Mouse (Mus musculus): ENCODE data around the gene Amer2. TPM values are rescaled to one million over a fixed set of nuclear protein-coding genes. Genes with fewer than 3 reads are reported as not detected.
"Not testable (repeated sequence)": the region's sequence is repeated elsewhere in the genome, so short reads cannot be mapped to it uniquely, and the experiment has no call there.

Amer2 gene
- 1 to 10 TPM; 3.0 to 3.3 TPM for total RNA-seq (2021)
- long read RNA-seq, experiment 1, full-length matches to known transcripts: 5 of 10 reads
- long read RNA-seq, experiment 1, partial matches to known transcripts: 5 of 10 reads
- long read RNA-seq, experiment 1, other reads (novel, unspliced or antisense): 0 of 10 reads
- long read RNA-seq, experiment 2, full-length matches to known transcripts: 5 of 13 reads
- long read RNA-seq, experiment 2, partial matches to known transcripts: 8 of 13 reads
- long read RNA-seq, experiment 2, other reads (novel, unspliced or antisense): 0 of 13 reads

DNA sequence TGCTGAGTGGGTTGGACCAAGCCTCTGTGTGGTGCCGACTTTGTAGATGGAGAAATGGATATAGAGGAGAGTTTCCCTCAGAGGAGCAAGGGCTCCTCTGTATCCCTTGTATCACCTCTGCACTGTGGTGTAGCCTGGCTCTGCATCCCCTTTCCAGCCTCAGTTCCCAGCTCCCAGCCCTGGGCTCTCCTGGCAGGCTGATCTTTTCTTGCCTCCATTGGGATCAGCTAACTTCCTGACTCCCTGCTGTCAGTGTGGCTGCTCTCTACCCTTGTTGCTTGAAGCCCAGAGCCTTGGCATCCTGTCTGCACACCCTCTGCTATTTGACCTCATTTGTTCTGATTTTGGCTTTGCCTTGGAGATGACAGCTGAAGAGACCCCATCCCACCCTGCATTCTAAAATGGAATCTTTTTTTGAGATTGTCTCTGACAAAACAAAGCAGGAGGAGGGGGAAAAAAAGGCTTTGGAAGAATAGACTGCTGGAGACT, at the start of gene Amer2:
Amer2 (plus strand) TSS at position 439 of the 489 bp plus-strand sequence.
- no peak for DNase-seq (ENCODE audit: low spot score in 2 of 2)

DNA sequence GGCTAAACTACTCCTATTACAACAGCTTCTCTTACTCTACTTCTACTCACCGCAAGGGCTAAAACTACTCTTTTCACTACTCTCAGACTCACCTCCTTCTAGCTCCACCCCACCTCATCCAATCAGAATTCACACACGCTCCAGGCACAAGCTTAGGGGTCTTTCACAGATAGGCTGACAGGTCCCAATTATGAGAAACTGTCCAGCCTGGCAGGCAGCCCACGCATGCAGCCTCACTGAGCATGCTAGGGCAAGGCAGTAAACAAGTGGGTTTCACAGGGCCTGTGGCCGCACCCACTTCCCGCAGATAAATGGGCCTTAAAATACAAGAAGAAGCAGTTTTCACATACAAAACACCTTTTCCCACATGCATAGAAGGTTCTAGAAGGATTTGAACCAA, 33.1 kb upstream of the Amer2 start:
- DNase-seq (ENCODE audit: low spot score in 2 of 2): not testable (repeated sequence)

DNA sequence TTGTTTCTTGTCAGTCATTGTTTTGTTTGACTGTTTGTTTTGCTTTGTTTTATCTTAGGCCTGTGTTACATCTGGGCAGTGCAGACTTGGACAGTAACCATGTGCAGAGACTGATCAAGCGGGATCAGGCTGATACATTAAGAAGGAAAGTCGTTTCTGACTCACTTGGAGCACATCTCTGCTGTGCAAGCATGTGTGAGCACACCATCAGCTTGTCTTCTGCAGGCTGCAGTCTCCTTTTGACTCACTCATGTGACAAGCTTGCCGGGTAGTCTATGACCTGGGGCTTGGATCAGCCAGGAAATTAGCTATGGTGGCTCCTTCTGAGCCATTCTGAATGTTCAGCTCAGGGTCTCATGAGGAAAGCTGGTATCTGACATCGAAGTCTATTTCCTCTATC, 32.5 kb upstream of the Amer2 start:
- DNase-seq (ENCODE audit: low spot score in 2 of 2): no peak

DNA sequence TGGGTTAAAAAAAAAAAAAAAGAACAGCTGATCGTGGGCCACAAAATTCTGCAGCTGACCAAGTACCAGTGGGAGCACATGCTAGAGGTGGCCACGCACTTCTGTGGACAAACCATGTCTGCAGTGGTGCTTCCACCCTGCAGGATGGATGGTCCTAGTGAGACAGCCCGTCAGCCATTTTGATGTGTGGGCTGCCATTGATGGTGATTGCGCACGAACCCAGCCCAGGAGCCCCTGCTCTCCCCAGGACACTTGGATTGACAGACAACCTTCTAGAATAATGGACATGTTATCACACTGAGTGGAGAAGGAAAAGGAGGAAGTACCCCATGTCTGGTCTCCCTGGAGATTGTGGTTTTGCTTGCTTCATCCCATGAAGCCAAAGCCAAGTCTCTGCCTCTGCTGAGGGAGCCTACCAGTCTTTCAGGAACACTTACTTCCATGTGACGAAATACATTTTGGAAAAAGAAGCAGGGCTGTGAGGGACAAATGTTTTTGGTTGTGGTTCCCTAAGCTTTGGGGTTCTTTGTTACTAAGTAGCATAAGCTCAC, 27.7 kb upstream of the Amer2 start:
- DNase-seq (ENCODE audit: low spot score in 2 of 2): no peak

DNA sequence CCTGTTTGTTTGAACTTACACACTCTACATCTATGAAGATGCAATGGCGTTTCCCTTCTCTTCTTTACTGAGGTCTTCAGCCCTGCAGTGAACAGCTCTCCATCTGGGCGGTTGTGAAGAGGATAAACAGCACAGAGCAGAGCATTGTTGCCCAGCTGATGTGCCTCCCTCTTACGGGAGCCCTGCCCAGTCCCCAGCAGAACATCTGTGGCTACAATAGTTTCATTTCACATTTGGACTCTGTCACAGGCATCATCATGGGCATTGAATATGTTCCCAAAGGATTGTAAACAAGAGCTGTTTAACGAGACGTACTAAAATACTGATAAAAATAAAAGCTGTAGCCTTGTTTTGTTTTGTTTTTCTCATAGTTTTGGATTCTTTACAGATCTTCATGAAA, 14.7 kb upstream of the Amer2 start:
- DNase-seq (ENCODE audit: low spot score in 2 of 2): no peak

DNA sequence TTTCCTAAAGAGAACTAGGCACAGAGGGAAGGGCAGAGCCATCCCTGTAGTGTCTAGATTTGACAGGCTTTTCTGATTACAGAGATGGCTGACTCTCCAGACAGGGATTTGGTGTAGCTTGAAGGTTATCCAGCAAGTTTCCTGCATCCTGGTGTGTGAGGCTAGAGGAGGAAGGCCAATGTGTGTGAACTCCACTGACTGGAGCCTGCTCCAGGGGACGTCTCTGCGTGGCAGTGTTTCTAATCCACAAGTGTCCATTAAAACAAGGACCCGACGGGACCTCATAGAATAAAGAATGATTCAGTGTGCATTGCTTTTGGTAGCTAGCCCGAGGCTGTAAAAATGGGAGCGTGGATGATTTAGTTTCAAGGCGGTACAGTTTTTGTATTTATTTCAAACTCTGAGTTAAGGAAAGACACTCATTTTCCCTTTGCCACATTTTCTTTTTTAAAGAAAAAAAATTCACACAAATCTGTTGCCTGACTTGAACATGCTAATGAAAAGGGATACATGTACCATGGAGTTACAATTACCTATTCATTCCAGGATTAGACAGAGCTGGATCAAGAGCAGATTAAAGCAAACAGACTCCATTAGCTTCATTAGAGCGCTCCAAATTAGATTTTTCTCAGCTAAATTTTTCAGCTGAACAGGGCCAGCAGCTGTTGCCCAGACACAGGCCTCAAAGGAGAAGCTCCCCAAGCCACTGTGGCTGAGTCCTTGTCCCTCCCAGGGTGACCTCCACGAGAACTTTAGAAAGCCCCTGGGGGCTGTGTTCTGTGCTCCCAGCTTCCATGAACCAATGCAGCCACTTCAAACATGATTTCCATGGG, 11.5 kb upstream of the Amer2 start:
- no peak for DNase-seq (ENCODE audit: low spot score in 2 of 2)

DNA sequence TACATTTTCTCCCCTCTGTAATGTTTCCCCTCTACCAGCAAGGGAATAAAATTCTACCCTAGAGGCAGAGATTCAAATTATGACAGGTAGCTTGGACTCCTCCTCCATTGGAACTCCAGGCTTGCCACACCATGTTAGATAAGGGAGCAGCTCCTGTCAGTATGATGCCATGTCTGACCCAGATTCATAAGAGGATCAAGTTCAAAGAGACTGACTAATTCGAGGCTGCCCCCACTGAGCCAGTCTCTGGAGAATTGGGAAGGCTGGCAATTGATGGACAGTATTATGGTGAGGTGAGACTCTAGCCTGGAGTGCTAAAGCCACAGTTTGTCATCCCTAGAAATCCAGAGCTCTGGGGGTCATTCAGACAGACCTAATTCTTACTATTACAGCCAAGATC, 6.3 kb upstream of the Amer2 start:
- DNase-seq (ENCODE audit: low spot score in 2 of 2): no peak

DNA sequence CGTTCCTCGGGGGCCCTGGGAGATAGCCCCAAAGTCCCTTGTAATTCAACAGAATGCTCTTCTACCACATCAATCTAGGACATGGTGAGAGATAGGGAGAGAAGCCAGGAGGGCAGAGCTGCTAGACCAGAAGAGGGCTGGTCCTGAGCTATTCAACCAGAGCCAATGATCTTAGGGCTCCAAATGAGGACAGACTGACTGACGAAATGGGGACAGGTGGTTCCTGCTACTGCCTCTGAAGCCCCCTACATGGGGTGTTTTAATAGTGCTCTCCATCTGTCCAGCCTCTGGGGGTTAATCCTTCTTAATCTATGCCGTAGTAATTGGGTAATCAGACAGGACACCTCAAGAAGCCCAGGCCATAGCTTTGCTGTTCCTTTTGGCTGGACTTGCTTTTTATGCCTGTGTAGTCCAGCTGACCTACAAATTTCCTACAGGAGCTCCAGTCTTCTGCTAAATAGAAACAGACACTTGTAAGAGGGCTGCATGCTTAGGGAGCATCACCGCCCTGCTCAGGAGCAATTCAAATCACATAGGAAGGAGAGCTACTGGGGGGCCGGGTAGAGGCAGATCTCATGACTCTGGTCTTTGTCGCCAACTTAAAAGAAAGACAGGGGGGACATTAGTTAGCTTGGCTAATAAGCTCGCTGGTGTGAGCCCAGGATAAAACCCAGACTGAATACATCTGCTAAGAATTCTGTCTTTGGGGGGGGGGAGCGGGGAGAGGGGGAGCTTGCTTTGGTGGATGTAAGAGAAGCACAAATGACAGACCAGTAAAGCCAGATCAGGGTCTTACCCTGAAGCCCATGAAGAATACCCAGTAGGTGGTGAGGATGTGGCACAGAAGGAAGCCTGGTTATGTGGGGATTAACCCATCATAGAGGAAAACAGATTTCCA, 4.0 kb upstream of the Amer2 start:
- no peak for DNase-seq (ENCODE audit: low spot score in 2 of 2)

DNA sequence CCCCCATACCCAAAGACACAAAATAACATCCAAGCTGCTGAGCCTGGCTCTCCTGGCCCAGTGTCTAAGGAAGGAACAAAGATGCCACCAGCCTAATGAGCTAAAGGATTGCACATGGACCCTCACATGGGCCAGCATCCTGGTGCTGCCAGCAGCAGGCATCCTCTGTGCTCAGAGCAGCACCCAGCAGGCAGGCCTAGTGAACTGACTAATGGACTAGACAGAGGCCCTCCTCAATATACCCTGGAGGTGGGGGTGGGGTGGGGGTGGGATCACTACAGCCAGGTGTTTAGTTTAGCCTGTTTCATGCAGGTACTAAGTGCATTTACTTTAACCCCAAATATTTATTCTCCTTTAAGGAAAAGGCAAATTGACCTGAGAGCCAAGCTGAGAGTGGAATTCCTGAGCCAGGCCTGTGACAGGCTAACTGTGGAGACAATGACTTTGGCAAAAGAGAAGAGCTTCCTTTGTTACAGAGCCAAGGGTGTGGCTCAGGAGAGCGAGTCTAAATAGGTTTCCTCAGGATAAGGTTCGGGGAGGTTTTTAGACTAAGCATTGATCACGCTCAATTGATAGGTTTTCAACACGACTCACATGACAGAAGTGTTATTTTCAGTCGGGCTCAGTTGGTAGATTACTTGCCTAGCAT, 3.3 kb upstream of the Amer2 start:
- DNase-seq (ENCODE audit: low spot score in 2 of 2): no peak

DNA sequence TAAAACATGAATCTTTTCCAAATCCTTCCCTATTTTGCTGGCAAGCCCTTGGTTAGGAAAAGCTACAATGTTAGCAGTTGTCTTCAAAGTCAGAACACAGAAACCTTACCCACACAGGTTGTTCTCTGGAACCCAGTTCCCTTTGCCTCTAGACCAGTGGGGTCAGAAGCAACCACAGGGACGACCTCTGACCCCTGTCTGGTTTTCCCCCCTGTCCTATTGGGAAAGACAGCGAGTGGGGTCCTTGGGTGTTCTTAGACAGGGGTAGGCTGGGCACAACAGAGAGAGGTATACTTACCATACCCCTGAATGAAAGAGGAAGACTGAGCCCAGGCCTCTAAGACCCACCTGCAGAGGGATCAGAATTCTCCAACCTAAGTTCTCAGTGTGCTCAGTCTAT, 4.0 kb downstream of the Amer2 start:
- DNase-seq (ENCODE audit: low spot score in 2 of 2): no peak

DNA sequence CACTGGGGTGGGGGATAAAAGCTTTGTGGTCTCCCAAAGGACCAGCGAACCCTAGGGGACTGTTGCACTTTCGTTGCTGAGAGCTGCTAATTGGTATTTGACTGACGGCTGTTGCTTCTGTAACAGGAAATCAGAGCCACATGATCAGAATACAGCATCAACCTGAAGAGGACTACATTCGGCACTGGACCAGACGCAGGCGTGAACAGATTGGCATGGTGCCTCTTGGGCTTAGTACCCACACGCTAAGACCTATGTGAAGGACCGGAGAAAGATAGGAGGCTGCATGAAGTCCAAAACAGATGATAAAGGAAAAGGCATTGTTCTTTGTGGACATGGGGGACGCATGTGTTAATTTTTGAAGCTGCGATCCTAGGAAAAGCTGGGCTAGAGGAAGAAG, 4.5 kb downstream of the Amer2 start:
- no peak for DNase-seq (ENCODE audit: low spot score in 2 of 2)

DNA sequence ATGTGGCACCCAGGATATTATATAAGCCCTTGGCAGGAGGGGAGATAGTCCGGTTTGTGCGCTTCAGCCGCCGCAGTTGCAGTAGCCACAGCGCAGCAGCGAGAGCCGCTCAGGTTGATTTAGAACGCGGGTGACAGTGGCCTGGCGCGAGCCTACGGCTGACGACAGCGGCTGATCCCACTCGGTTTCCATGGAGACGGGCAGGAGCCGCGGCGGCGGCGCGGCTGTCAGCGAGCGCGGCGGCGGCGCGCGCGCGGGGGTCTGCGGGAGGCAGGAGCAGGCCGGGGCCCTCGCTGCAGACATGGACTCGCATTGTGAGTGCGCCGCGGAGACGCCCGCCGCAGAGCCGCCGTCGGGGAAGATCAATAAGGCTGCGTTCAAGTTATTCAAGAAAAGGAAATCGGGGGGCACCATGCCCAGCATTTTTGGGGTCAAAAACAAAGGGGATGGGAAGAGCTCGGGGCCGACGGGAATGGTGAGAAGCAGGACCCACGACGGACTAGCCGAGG, 5.1 kb downstream of the Amer2 start:
- DNase-seq (ENCODE audit: low spot score in 2 of 2): peak; percentile 62 to 66

DNA sequence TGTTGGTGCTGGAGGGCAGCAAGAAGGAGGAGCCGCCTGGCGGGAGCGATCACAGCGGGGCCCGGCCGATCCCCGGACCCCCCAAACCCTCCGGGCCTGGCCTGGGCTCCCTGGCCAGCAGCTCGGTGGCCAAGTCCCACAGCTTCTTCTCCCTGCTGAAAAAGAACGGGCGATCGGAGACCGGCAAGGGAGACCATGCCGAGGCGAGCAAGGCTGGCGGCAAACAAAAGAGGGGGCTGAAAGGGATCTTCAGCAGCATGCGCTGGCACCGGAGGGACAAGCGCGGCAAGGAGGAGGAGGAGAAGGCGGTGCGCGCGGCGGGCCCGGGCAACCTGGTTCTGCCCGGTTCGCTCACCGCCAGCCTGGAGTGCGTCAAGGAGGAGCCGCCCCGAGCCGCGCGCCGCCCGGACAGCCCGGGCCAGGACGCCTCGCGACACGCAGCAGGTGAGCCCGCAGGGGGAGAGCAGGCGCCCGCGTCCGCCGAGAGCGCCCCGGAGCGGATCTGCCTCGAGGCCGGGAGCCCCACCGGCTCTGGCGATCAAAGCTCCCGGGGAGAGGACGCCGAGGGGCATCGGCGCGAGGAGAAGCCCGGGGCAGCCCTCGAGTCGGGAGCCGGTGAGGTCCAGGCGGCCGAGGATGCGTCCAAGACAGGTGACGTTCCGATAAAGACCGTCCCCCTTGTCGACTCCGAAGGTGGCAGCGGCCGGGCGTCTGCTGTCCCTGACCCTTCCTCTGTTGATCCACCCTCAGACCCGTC, 5.7 kb downstream of the Amer2 start:
- DNase-seq (ENCODE audit: low spot score in 2 of 2): peak; percentile 42 to 49

DNA sequence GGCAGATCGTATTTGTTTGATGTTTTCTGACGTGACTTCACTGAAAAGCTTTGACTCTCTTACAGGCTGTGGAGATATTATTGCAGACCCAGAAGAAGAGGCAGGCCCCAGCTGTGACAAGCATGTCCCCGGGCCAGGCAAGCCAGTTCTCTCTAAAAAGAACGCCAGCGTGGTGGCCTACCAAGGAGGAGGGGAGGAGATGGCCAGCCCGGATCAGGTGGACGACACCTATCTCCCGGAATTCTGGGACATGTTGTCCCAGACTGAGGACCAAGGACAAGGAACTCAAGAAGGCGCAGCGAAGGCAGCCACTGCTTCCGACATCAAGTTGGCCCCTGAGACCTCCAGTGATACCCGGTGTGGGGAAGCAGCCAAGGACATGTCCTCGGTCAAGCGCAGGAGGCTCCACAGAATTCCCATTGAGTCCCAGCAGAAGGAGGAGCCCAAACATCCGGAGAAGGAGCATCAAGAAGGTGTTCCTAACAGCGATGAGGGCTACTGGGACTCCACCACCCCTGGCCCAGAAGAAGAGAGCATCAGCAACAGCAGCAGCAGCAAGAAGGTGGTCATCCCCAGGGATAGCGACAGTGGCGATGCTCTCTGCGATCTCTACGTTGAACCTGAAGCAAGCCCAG, 6.4 kb downstream of the Amer2 start:
- DNase-seq (ENCODE audit: low spot score in 2 of 2): no peak

DNA sequence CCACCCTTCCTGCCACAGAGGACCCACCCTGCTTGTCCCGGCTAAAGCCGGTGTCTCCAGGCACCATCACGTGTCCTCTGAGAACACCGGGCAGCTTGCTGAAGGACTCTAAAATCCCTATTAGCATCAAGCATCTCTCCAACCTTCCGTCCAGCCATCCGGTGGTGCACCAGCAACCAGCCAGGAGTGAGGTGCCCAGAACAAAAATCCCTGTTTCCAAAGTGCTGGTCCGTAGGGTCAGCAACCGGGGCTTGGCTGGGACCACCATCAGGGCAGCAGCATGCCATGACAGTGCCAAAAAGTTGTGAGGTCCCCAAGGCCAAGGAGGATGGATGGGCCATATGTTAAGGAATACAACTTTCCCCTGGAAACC, 6.9 kb downstream of the Amer2 start:
- no peak for DNase-seq (ENCODE audit: low spot score in 2 of 2)

DNA sequence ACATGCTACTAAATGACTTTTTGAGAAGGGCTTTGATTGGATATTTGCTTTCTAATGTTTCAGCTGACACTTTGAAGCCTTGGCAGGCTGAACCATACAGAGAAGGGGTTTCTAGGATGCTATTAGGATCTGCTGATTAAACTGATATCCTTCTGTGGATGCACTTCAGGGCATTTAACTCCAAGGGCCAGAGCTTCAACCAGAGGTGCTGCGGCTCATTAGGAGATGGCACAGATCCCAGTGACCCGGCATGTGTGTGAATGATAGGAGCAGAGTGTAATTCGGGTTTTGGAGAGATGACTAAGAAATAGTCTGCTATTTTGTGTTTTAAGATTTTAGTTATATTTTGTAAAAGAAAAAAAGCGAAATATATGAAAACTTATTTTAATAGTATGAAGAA, 8.6 kb downstream of the Amer2 start:
- no peak for DNase-seq (ENCODE audit: low spot score in 2 of 2)

DNA sequence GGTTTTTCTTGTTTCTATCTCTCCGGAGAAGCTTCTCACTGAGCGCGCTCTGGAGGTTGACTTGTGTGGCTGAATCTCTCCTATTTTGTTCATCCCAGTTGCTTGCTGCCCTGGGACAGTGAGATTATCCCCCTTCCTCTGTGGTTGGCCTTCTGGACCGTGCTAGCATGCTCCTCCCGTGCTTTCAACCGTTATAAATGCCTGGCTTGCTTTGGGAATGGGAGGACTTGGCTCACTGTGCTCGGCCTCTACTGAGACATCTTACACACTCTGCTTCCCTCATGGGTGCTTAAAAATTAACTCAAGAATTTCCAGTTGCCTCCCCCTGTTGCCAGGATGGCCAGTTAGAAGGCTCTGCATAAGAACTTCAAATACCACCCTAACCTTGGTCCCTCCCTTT, 10.8 kb downstream of the Amer2 start:
- DNase-seq (ENCODE audit: low spot score in 2 of 2): no peak

DNA sequence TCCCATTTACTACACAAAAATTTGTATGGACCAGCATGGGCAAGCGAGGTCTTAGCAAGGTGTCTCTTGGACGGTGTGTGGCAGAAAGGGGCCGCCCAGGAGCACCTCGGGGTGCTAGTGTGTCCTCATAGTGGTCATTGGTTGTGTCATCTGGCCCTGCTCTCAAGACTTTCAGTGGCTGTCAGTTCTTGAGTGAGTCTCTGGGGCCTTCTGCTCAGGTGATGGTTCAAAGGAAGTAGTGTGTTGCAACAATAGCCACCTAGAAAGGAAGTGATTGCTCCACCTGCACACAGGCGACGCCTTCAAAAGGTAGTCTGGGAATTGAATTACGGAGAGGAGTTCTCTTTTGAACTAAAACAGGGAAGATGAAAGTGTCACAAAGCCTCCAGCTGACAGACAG, 11.2 kb downstream of the Amer2 start:
- DNase-seq (ENCODE audit: low spot score in 2 of 2): no peak

DNA sequence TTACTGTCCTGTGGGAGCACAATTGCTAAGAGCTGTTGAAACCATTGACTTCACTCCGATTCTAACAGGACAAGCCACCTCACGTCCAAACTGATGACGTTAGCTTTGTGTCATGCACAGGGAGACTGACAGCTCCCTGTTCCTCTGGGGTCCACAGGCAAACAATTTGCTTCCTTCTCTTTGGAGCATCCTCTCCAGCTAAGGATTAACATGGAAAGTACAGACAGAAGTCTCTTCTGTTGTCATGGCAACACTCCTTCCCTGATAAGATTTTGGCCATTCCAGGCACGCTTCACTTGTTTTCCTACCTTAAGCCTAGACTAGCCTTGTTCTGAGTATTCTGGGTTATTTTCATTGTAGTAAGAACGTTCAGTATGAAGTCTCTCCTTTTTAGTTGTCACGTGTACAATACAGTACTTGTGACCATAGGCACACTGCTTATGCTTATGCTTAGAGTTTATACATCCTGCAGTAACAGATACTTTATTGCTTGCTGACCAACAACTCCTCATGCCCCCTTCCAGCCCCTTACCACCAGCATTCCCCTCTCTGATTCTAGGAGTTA, 12.1 kb downstream of the Amer2 start:
- no peak for DNase-seq (ENCODE audit: low spot score in 2 of 2)
